Mouse (Mus musculus) gastrocnemius, adult 2 months (tissue): ENCODE measurements at regions not wholly inside any gene's neighbourhood (a gene's known extent, or its start where the extent isn't known, plus 50 kb on each side); places are given as distances from the start of the nearest gene placed in this dataset.

Experiments
- DNase-seq: peaks from one replicate; pipeline ENCODE4 v3.0.0; 2022
- H3K27ac ChIP-seq: fragments of 200-600 bp; 2 replicates; pipeline ENCODE4 v1.8.1; 2022; ENCODE audit warnings: mild to moderate bottlenecking
- H3K4me3 ChIP-seq: fragments of 200-600 bp; 2 replicates; pipeline ENCODE4 v1.8.1; 2022; ENCODE audit warnings: mild to moderate bottlenecking, moderate library complexity
- CTCF ChIP-seq: fragments of 200-600 bp; IDR thresholded peaks from 2 replicates; pipeline ENCODE4 v1.8.1; 2022; ENCODE audit warnings: antibody characterized with exemption, mild to moderate bottlenecking, moderate library complexity
- intact Hi-C: fragments of 180-260 bp; cut with DNase I; formaldehyde crosslinking; loops from one replicate; pipeline ENCODE4 v1.15.1; 2025

DNA sequence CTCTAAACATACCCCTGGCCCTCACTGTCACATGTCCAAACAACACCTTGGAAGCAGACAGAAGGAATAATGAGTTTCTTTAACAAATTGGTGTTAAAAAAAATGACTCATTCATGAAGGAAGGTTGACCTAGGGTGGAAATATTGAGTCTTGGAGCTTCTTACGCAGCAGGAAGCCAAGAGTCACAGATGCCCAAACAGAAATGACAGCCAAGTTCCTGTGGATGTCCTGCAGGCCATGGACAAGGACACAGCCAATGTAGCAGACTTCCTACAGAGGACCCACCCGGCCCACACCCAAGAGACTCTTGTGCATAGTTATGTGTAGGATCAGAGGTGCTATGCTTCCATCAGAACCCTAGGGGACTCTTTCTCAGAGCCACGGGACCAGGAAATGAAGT is 136.1 kb upstream of the Gm3448 start:
- no peak overlapping the region for H3K27ac ChIP-seq
- intact Hi-C loops, result no loop called here
- DNase-seq, result no peak

DNA sequence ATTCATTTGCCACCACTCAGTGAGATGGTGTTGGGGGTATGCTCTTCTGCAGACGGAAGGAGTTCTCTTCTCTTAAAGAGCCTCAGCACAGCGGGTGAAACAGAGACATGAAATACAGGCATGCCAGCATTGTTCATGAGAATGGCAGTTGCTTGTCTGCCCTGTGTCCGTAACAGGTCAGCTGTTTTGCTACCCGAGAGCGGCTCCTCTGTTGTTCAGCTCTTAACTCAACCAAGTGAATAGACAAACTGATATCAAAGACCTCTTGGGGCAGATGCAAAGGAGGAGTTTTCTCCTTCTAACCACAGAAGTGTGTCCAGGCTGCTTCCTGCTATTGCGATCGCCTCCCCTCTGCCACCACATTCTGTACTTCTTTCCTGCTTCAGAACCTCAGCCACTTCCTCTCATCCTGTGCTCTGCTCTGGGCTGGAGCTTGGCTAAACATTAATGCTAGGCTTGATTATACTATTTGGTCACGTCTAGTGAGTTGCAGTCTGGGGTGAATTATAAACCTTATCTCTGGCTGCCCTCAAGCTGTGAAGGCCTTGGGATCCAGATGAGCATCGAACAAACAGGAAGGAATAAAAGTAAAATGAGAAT is 133.1 kb upstream of the Gm3448 start:
- TF ChIP-seq CTCF, result no peak
- no peak overlapping the region for H3K27ac ChIP-seq
- no peak overlapping the region for H3K4me3 ChIP-seq
- intact Hi-C loops, result no loop called here
- no peak for DNase-seq

More for the DNA sequence above, 136.1 kb upstream of the Gm3448 start:
- H3K4me3 ChIP-seq, result no peak overlapping the region
- no peak for TF ChIP-seq CTCF

DNA sequence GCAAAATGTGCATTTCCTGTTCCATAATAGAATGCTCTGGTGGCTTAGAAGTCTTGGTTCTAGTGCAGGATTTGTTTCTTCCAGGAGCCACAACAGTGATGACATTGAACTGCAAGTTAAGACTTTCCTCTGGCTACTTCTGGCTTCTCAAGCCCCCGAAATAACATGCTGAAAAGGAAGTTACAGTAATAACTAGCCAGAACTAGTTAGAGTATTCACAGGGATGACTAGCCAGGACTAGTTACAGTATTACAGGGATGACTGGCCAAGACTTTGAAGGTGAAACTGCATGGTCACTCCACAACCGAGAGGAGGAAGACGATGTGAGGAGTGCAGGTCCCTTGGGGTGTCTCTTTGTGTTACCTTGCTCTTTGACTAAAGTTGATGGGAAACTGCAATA is 126.6 kb upstream of the Gm3448 start:
- H3K27ac ChIP-seq, result no peak overlapping the region
- no peak overlapping the region for H3K4me3 ChIP-seq
- DNase-seq, result no peak
- intact Hi-C loops, result no loop called here
- no peak for TF ChIP-seq CTCF

DNA sequence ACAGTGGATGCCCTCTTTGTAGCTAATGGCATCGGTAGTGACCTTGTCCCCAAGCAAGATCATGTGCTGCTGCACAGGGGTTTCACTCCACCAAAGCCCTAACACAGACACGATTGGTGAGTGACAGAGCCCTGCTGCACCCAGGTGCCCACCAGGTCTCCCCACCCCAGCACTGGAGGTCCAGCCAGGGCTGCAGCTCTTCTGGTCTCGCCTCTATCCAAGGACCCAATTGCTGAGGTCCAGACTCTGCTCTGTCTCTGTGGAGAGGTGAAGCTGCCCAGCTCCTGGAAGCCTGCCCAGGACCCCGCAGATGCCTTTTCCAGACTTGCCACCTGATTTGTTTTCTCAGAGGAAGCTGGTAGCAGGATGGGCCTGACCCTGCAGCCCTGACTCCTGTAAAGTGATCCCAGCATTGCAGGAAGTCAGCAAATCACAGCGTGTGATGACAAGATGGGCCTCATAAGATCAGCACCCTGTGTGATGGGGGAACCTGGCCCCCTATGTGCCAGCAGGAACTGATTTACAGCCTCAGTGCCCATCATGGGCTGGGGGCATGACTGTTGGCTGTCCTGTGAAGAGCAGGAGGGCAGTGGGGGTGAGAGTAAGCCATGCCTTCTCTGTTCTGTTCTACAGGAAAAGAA is 116.5 kb upstream of the Gm3448 start:
- Histone ChIP-seq H3K27ac (no peak overlapping the region), H3K4me3 (no peak overlapping the region)
- no peak for DNase-seq
- no peak for TF ChIP-seq CTCF
- intact Hi-C loops, result no loop called here

DNA sequence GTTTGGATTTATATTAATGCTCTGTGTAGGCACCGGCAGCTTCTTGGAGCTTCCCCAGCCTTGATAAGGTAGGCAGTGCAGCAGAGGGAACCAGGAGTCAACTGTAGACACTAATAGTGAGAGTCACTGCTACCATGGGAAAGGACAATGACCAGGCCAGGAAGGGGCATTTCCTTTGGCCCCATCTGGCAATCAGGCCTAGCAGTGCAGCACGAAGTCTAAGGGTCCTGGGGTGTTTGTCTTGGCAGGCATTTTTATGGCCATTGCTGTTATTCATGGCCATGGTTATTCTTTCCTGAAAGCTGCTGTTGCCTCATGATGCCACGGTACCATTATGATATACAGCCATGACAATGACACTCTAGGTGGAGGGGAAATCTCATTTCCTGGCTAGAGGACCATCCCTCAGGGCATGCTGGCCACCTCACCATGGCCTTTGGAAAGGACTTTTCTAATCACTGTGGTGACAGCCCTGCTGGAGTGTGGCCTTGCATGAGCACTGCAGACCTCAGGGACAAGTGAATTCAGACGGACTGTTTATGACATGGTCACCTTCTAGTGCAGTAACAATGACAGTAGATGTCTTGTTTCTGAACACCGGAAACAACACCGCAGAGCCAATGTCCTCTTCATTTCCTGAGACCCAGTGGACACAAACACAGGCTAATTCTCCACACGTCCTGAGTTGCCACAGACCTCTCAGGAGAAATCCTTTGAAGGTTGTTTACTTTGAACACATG is 111.8 kb upstream of the Gm3448 start:
- no peak for TF ChIP-seq CTCF
- H3K27ac ChIP-seq, result no peak overlapping the region
- intact Hi-C loops, result no loop called here
- DNase-seq, result no peak
- no peak overlapping the region for H3K4me3 ChIP-seq

DNA sequence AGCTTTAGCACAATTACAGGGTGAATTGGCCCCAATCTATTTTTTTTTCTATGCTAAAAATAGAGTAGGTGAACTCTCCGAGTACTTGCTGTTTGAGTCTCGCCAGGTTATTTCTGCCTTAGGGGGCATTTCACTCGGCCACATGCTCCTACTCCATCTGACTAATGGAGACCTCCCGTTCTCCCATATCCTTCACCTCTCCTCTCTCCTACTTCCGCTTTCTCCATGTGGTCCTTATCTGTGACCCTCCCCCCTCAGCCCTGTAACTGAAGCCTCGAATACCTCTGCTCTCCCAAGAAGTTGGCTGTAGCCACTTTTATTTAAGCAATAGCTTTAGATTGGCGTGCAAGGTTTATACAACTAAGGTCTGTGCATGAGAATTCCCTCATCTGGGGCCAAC is 111.1 kb upstream of the Gm3448 start:
- no peak for TF ChIP-seq CTCF
- Histone ChIP-seq H3K27ac (no peak overlapping the region), H3K4me3 (no peak overlapping the region)
- intact Hi-C loops, result no loop called here
- DNase-seq, result no peak

DNA sequence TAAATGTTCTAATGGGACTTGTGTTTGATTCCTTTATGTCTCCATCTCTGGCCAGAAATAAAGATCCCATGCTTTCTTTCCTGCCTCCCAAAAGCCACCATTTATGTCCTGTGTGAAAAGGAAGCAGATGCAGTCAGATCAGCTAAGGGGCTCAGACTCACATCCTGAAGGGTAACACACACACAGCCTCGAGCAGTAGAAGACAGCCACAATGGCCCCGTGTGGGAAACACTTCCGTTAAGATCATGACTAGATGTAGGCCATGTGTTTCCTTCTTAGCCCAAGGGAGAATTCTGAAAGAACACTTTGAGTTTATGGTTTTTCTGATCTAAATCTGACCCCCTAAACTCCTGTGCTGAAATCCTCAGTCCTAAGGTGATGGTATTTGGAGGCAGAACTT is 110.4 kb upstream of the Gm3448 start:
- Histone ChIP-seq H3K27ac (no peak overlapping the region), H3K4me3 (no peak overlapping the region)
- no peak for DNase-seq
- intact Hi-C loops, result no loop called here
- no peak for TF ChIP-seq CTCF

DNA sequence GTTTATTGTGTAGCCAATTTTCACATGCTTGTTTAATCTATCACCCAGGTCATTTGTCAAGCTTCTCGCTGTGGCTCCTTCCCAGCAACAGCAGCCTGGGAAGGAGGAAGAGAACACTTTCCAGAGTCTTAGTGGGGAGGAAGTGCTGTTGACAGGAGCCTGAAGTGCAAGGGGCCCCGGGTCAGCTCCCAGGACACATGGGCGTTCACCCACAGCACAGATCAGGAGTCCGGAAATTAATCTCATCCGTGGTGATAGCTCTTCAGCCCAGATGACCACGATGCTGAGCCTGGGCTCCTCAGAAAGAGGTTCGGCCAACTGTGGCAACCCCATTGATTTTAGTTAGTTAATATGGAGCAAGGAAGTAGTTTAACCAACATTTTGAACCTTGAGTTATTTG is 105.3 kb upstream of the Gm3448 start:
- Histone ChIP-seq H3K4me3 (no peak overlapping the region), H3K27ac (no peak overlapping the region)
- no peak for TF ChIP-seq CTCF
- no peak for DNase-seq
- intact Hi-C loops, result no loop called here

DNA sequence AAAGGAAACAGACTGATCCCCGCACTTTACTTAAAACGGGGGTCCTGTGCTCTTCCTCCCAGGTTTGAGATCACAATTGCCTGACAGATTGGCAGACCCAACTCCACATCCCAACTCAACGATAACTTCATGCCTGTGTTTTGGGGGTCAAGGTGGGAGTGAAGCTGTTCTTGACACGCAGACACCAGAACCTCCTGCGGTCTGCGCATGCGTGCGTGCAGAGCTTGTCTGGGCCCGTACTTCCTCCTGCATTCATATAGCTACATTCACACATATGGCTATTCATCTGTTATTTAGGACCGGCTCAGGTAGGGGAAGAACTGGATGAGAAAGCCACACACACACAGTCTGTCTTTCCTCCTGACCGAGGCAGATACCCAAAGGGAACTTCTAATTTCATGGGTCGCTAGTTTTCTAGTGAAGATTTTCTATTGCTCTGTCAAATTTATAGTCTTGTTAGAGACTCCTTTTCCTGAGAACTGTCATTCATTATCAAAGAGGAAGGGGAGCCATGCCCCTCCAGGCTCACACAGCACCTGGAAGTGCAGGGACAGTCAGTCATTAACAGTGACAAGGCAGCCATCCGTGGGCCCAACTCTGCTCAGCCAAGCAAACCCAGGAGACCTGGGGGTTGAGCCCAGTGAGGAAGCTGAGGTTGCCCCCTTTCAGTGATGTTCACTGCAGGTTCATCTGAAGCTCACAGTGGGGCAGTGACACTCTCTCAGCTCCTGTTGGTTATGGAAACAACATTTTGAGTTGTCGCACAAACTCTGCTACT is 104.0 kb upstream of the Gm3448 start:
- H3K4me3 ChIP-seq, result no peak overlapping the region
- intact Hi-C loops, result no loop called here
- H3K27ac ChIP-seq, result no peak overlapping the region
- DNase-seq, result no peak
- no peak for TF ChIP-seq CTCF

DNA sequence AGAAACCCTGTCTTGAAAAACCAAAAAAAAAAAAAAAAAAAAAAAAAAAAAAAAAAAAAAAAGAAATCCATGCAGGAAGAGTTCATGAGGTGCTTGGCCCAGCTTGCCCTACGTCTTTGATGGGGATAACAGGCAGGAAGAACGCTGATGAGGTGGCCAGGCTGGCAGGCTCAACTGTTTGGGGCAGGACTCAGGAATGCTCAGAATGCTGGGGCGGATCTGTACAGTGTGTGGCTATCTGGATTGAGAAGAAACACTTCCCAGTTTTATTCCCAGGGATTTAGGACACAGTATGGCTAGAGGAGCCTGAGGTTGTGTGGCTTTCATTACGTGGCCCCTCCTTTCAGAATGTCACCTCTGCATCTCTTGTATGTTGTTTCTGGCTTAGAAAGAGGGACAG is 99.1 kb upstream of the Gm3448 start:
- DNase-seq, result peak; percentile 53
- intact Hi-C loops, result no loop called here
- H3K4me3 ChIP-seq, result no peak overlapping the region

More for the DNA sequence above, 99.1 kb upstream of the Gm3448 start:
- peak overlapping the region; percentile 56 for H3K27ac ChIP-seq
- TF ChIP-seq CTCF, result no peak
